Mouse (Mus musculus) embryonic fibroblast, embryonic 13.5 days (primary cell): Measurements from ENCODE around the gene N4bp3.

ENCODE experiments used
- CTCF ChIP-seq: IDR thresholded peaks from 2 replicates; pipeline ENCODE4 v1.5.1; 2011; ENCODE audit warnings: mild to moderate bottlenecking, control low read depth, low read length, moderate library complexity, borderline replicate concordance; ENCODE audit not compliant: insufficient read depth
- POLR2A ChIP-seq: IDR thresholded peaks from 2 replicates; pipeline ENCODE4 v1.6.1; 2011; ENCODE audit warnings: low read depth, mild to moderate bottlenecking, control low read depth, low read length, moderate library complexity

- TF ChIP-seq CTCF (no peak), POLR2A (no peak)
These were observed 31.7 kb downstream of the N4bp3 start for GRCm38 (mm10) chr11:51618894-51619408.
